Mouse (Mus musculus): ENCODE data around the gene Cdk5. TPM values are rescaled to one million over a fixed set of nuclear protein-coding genes. Genes with fewer than 3 reads are reported as not detected.

Cdk5 gene
- total RNA-seq, 2 experiments from 2014 or later, result 20.7 to 24.4 TPM

DNA sequence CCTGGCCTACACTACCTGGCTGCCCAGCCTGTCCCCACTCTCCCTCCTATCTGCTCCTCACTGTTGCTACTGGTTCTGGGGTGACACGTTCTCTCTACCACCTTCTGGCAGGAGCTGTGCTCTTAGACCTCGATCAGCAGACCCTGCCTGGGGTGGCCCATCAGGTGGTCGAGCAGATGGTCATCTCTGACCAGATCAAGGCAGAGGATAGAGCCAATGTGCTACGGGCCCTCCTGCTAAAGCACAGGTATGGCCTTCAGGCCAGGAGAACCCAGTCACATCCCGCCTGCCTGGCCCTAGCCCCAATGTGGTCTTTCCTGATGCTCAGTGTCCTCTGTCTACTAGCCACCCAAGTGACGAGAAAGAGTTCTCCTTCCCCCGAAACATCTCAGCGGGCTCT lies 10.7 kb upstream of the Cdk5 start:
- ATAC-seq (replicated peaks; ENCODE audit: poor library complexity, severe bottlenecking), result no peak

DNA sequence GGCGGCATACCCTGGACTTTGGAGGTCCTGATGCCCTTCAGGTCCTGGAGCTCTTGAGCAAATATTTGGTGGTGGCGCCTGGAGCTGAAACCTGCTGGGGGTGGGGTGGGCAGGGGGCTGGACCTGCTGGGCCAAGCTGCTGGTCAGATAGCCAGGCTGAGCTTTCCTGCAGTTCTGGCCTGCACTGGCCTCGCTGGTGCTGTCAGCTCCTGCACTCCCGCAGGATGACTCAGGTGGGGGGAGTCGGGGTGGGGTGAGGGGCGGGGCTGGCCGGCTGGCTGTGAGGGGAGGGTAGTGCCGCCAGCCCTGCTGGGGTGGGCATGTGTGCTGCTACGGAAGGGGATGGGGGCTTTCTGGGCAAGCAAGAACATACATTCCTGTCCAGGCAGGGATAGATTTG lies 5.3 kb upstream of the Cdk5 start:
- no peak for ATAC-seq (replicated peaks; ENCODE audit: poor library complexity, severe bottlenecking)

DNA sequence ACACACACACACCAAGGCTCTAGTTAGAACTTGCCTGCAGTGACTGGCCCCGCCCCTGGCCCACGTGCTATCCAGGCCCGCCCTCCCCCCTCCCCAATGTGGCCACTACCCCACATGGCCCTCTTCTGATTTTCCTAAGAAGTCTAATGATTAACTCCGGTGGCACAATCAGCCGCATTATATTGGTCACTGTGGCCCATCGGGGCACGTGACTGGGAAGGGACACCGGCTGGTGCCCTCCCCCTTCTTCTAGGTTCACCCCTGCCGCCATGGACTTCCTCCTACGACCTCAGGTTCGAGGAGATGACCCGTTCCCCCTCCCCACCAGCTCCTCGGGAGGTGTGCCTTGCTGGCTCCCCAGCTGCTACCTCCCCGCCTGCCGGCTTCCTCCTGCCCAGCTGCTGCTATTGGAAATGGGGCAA lies 4.7 kb upstream of the Cdk5 start:
- no peak for ATAC-seq (replicated peaks; ENCODE audit: poor library complexity, severe bottlenecking)

DNA sequence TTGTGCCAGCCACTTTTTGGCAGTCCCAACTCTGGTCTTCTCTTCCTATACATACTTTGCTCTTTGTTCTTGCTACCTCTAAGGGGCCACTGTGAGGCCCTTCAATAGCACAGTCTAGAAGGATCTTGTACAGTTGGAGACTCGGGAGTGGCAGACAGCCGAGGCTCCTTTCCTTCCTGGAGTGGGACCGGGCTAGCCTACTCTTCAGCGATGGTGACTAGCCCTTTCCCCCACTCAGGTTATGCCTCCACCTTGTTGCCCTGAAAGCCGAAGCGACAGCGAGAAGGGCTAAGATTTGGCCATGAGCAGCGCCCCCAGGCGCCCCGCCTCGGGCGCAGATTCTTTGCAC lies 3.9 kb upstream of the Cdk5 start:
- no peak for ATAC-seq (replicated peaks; ENCODE audit: poor library complexity, severe bottlenecking)

DNA sequence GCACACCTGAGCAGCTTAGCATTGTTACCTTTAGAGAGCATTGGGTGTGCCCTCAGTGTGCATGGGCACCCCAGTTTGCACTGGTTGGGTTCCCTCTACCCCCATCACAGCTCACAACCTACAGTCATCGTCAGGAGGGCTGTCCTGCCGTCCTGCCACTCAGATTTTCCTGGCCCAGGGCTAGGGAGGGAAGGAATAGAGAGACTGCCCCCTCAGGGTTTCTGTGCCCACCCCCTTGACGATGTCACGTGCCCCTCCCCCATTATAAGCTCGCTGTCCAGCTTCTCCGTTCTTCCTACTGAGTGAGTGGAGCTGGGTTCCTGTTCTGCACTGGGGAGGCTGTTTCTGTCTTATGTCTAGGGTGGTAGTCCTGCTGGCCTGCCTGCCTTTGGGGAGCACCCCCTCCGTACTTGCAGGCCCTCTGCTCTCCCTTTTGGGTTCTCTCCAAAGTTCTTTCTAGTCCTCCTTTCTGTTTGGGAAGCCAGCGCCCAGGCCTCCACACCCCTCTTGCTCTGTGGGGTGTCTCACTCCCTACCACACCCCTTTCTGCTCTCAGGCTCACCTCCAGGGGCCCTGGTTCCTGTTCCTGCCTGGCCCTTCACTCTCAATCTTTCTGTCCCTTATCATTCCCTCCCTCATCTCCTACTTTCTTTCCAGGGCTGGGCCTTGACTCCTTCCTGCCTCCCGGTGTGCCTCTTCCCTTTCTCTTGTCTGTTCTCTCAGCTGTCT lies 3.4 kb upstream of the Cdk5 start:
- no peak for ATAC-seq (replicated peaks; ENCODE audit: poor library complexity, severe bottlenecking)

DNA sequence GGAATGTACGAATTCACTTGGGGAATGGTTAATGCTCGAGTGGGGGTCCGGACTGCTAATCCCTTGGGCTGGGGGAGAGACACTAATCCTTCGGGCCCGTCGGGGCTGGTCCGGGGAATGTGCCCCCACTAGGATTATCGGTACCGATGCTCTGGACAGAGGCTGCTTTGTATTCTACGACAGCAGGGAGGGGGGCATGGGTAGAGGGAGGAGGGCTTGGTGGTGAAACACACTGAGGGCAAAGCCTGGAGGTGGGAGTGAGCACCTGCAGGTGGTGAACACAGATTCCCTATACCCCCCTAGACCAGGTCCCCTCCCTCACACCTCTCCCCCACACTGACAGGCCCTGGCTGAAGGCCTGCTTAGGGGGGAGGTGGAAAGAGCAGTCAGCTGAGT lies 2.7 kb upstream of the Cdk5 start:
- ATAC-seq (replicated peaks; ENCODE audit: poor library complexity, severe bottlenecking), result no peak

DNA sequence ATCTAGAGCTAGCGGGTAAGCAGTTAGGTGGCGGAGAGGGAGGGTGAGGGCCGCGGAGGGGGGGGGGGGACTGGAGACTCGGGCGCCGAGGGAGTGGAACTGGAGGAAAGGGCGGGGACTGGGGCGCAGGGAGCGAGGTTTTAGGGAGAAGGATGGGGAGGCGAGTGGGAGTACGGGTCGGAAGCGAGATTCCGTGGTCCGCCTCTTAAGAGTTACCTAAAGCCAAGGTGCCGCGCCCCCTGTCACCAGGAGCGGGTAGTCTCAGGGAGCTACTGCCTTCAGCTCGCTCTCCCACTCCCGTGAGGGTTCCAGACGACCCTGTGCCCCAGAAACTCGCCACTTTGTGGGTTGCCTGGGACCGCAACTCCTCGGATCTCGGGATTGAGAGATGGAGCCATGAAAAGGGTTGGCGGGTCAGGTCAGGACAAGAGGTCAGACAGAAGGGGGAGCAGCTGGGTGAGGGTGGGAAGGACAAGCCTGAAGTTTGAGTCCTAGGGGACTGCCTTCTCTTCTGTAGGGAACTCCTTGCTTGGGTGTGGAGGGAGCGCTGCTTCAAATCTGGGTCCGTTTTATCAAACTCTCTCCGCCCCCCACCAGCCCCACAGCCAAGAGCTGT lies 2.2 kb upstream of the Cdk5 start:
- peak; percentile 14 for ATAC-seq (replicated peaks; ENCODE audit: poor library complexity, severe bottlenecking)

DNA sequence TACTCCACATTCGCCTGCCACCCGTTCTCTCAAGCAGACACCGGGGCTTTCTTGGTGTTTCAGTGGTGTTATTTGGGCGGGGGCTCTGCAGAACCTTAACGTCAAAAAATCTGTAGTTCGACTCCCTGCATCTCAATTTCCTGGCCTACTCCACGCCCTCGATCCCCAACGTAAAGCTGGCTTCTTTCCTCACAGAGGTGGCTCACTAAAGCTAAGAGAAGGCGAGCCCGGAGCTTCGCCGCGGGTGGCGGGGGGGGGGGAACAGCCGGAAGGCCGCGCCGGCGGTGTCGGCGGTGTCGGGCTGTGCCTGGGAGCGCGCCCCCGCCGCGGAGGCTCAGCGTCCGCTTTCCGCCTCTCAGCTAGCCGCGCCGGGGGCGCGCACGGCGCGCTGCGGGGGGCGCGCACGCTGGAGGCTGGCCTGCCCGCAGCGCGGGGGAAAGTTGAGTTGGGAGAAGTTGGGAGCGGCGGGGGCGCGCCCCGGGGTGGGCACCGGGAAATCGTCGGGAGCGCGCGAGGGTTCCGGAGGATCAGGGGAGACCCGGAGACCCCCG lies 1.6 kb upstream of the Cdk5 start:
- peak; percentile 31 for ATAC-seq (replicated peaks; ENCODE audit: poor library complexity, severe bottlenecking)

DNA sequence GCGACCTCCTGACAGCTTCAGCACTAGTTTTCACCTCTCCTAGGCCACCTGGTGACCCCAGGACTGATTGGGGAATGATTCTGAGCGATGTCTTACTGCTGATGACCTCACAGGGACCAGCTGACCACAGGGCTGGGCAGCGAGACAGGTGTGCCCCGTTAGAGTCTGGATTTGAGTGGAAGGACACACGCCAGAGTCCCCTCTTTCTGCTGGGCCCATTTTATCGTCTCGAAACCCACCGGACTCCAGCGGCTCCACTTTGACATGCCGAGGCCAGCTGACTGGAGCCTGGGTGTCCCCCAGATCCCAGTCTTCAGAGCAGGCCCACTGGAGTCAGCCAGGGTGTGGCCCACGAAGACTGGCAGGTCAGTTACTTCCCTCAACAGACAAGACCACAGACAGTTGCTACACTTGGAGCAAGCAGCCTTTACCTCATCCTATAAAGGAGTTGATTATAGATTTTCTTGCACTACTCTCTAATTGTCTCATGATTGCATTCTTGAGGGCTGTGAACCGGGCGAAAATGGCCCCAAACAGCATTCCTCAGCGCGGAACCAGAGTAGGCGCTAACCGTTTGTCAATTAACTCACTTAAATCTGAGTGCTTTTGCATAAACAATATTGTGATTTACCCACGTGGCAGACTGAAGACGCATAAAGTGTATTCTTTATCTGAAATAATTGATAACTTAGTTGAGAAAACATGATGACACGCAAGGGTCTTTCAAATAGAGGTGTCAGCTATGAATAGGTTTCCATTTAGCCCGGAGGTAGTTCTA lies 863 bp upstream of the Cdk5 start:
- peak; percentile 45 for ATAC-seq (replicated peaks; ENCODE audit: poor library complexity, severe bottlenecking)

DNA sequence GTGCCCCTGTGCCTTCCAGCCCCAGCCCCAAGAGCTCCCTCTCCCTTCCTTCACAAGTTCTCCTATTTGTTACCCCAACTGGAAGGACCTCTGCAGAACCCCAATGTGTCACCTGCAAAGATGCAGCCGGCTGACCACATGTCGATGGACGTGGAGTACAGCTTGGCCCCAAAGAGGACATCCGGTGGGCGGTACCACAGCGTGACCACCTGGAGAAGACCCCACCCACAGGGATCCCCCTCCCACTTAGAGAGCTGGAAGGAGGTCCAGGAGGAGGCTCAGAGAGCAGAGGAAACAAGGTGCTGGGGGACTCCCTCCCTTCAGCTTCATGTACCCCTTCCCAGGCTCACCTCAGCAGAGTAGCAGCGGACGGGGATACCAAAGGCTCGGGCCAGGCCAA lies 2.9 kb downstream of the Cdk5 start:
- ATAC-seq (replicated peaks; ENCODE audit: poor library complexity, severe bottlenecking), result no peak

DNA sequence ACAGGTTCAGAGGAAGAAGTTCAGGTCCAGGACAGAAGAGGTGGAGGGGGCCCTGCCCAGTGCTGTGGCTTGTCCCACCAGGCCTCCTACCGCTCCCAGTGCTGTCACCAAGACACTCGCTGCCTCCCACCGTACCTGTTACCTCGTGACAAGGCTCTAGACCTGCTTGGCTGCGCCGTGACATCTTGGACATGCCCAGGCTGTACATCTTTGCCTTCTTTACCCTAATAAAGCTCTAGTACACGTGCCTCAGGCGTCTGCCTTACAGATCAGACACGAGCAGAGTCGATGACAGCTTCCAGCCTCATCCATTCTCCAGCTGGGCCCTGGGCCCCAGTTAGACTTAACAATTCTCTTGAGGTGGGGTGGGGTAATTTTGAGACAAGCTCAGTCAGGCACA lies 5.7 kb downstream of the Cdk5 start:
- ATAC-seq (replicated peaks; ENCODE audit: poor library complexity, severe bottlenecking), result no peak

DNA sequence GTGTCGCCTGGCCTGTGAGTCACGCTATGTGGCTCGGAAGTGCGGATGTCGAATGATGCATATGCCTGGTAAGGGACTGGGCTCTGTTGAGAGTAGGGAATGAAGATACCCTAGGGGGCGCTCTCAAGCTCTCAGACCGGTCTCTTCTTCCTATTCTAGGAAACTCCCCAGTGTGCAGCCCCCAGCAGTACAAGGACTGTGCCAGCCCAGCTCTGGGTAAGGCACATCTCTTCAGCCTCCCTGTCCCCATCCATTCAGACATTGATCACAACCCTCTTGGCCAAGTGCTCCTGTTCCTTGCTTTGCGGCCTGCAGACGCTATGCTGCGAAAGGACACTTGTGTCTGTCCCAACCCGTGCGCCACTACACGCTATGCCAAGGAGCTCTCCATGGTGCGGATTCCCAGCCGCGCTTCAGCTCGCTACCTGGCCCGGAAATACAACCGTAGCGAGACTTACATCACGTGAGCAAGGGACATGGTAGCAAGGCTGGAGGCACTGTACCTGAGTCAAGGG lies 7.1 kb downstream of the Cdk5 start:
- peak; percentile 85 for ATAC-seq (replicated peaks; ENCODE audit: poor library complexity, severe bottlenecking)

DNA sequence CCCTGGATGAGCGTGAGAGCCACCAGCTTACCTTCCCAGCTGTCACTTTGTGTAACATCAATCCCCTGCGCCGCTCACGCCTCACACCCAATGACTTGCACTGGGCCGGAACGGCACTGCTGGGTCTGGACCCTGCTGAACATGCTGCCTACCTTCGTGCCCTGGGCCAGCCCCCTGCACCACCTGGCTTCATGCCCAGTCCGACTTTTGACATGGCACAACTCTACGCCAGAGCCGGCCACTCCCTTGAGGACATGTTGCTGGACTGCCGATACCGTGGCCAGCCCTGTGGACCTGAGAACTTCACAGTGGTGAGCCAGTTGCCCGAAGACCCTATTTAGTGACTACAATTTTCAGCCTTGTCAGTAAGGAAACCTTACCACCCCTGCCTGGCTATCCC lies 9.4 kb downstream of the Cdk5 start:
- ATAC-seq (replicated peaks; ENCODE audit: poor library complexity, severe bottlenecking), result no peak

DNA sequence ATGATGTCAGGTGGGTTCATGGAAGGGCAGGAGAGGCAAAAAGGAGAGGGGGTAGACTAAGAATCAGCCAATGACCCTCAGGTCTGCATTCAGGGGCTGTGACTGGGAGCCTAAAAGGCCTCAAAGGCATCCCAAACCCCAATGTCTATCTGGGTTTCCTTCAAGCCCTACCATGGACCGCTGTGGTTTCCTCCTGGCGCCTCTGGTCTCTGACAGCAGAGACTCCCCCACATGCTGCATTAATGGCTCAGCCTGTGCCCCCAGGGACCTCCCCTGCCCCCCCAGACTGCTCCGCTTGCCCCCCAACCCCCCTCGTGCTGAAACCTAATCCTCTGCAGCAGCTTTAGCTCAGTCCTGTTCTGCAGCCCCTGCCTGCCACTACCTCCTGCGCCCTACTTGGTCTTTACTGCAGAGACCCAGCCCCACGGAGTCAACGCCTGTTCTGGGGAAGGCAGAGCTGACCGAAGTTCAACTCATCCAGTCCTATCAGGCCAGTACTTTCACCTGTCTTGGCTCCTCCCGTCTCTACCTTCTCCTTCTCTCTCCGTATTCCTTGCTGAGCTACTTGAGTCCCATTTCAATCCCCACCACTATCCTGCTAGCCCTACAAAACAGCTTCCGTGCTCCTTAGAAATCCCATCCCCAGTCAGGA lies 10.2 kb downstream of the Cdk5 start, which contains the start of gene Asic3:
Gene Asic3, plus strand, starts transcription at position 351 of the 652 bp plus-strand sequence.
- no peak for ATAC-seq (replicated peaks; ENCODE audit: poor library complexity, severe bottlenecking)

DNA sequence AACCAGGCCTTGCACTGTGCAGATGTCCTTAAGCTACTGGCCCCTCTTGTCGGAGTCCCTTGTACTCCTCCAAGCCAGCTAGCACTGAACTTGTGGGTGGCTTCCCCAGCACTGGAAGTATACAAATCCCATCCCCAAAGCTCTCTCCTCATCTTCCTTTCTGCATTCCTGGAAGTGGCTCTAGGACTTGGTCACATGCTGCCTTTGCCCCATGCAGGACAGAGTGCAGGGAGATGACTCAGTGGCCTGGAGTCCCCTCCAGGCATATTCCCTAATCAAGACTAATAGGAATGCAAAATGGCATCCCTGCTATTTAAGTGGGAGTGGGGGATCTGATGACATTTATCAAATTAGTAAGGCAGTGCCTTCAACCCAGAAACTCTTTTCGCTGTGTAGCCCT lies 11.3 kb downstream of the Cdk5 start:
- no peak for ATAC-seq (replicated peaks; ENCODE audit: poor library complexity, severe bottlenecking)

DNA sequence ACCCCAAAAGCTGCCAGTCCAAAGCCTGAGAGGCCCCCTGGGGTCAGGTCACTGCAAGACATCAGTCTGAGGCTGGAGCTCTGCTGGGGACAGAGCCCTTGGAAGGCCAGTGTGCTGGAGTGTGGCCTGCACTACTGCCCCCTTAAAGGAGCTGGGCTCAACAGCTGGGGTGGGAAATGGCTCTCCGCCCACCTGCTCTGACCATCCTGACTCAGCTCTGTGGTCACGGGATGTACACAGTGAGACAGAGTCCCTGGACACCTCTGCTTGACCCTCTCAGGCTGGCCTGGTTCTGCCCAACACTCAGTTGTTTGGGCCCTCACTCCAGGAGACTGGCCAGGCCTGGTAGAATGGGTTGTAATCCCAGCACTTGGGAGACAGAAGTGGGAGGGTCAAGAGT lies 13.9 kb downstream of the Cdk5 start:
- ATAC-seq (replicated peaks; ENCODE audit: poor library complexity, severe bottlenecking), result no peak

DNA sequence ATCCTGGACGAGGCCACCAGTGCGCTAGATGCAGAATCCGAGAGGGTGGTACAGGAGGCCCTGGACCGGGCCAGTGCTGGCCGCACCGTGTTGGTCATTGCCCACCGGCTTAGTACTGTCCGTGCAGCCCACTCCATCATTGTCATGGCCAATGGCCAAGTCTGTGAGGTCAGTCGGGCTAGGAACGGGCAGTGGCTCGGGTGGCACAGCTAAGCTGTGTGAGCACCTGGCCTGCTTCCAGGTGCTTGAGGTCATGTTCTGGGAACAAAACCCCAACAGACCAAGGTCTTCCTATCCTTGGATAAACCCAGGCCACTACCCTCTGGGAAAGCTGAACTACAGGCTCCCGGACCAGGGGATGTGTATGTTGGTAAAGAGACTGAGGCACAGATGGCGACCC lies 14.7 kb downstream of the Cdk5 start:
- no peak for ATAC-seq (replicated peaks; ENCODE audit: poor library complexity, severe bottlenecking)

DNA sequence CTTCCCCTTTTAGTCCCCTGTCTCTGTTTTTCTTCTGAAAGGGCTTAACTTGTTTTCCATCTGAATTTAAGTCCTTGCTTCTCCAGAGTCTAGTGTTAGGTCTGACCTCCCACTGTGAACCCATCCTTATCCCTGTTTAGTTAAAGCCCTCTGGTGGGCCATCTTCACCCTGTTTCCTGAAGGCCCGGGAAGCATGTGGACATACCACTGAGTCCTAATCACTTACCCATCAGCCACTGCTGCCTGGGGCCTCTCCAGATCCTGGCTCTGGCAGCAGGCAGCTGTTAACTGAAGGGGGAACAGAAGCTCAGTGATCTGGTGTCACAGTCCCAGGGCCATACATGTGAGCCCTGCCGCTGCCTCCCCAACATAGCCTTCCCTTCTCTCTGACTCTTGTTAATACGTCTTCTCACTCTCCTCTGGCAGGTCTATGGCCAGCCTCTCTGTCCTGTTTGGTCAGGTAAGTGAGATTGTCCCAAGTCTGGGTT lies 17.9 kb downstream of the Cdk5 start:
- no peak for ATAC-seq (replicated peaks; ENCODE audit: poor library complexity, severe bottlenecking)

DNA sequence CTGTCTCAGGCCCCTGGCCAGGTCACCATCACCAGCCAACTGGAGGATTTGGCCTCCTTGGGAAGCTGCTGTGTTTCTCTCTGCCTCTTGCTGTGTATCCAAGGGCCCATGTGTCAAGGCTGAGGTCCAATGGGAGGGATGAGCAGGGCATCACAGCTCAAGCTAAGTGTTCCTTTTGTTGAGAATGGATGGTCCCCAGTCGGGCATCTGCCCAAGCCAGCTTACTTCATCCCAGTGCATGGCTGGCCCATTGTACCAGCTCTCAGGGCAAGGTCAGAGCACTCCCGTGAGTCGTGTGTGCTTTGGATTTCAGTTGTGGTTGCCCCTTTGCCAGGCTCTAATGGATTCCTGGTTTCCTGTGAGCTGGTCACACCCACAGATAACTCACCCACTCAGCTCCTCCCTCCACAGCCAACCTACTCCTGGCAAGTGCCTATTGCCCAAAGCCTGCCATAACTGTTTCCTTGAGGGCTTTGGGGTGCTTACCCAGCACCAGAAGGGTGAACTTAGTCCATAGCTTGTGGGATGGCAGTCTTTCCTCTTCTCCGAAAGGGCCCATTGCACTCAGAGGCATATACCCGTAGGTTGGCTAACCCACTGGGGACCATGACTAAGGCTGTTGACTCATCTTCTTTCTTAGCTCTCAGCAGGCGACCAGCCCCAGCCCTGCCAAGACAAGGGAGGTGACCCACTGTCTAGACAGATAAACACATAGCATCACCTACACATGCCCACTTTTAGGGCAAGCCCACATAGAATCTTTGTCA lies 18.6 kb downstream of the Cdk5 start:
- no peak for ATAC-seq (replicated peaks; ENCODE audit: poor library complexity, severe bottlenecking)

DNA sequence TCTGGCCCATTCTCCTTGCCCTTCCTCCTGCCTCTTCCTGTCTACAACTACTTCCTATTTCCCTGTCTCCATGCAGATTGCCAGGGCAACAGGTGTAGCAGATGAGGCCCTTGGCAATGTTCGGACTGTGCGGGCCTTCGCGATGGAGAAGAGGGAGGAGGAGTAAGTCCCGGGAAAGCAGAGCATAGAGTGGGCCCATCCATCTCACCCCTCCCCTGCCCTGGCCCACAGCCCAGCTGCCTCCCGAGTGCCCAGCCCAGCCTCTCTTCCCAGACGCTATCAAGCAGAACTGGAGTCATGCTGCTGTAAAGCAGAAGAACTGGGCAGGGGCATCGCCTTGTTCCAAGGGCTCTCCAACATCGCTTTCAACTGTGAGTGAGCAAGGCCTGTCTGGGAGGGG lies 21.4 kb downstream of the Cdk5 start:
- ATAC-seq (replicated peaks; ENCODE audit: poor library complexity, severe bottlenecking), result no peak
